8 mouse cellular contexts compared by ENCODE assay signal in genomic region chr9:63927340-63928049, GRCm38 (mm10).
DNase-seq lines count a peak whose midpoint lies in the region; ATAC-seq and TF ChIP-seq lines count a peak whose summit lies in the region.

No protein-coding gene starts in this region.

- 4% methylated on average over 34 of the region's 34 CpGs for WGBS in forebrain, embryonic 15.5 days
- WGBS in hindbrain, embryonic 10.5 days: 4% methylated on average over 34 of the region's 34 CpGs
- WGBS in limb, embryonic 13.5 days: 4% methylated on average over 32 of the region's 34 CpGs

- no peak overlapping the region for H3K27ac ChIP-seq in forebrain, embryonic 15.5 days (replicated peaks)
- H3K27ac ChIP-seq in hindbrain, embryonic 10.5 days: peak overlapping the region; percentile 84
- H3K27ac ChIP-seq in limb, embryonic 13.5 days: no peak overlapping the region; the same call in 1 of the 2 replicates

- no peaks in the 10 kb centered on the region for H3K9me3 ChIP-seq in forebrain, embryonic 15.5 days
- no peaks in the 10 kb centered on the region for H3K9me3 ChIP-seq in hindbrain, embryonic 10.5 days
- H3K9me3 ChIP-seq in limb, embryonic 13.5 days: no peaks in the 10 kb centered on the region

- peak overlapping the region; percentile 45 for H3K4me2 ChIP-seq in forebrain, embryonic 15.5 days (replicated peaks)
- H3K4me2 ChIP-seq in limb, embryonic 13.5 days (replicated peaks): peak overlapping the region; percentile 63
- H3K4me2 ChIP-seq in myocyte (ENCODE audit: low read depth): peak overlapping the region; percentile 91

- peaks cover 6% of the 10 kb centered on the region; the same call in 1 of the 2 replicates for H3K27me3 ChIP-seq in forebrain, embryonic 15.5 days
- peaks cover 41% of the 10 kb centered on the region for H3K27me3 ChIP-seq in hindbrain, embryonic 10.5 days (ENCODE audit: insufficient read depth, poor library complexity, severe bottlenecking)
- H3K27me3 ChIP-seq in limb, embryonic 13.5 days: peaks cover 15% of the 10 kb centered on the region; the same call in 1 of the 2 replicates
- no peaks in the 10 kb centered on the region for H3K27me3 ChIP-seq in myocyte (ENCODE audit: control insufficient read depth, insufficient read depth, insufficient read length)

- H3K4me1 ChIP-seq in forebrain, embryonic 15.5 days: peaks cover 14% of the 10 kb centered on the region
- peaks cover 34% of the 10 kb centered on the region for H3K4me1 ChIP-seq in hindbrain, embryonic 10.5 days (replicated peaks)
- peaks cover 35% of the 10 kb centered on the region for H3K4me1 ChIP-seq in limb, embryonic 13.5 days

- ATAC-seq in forebrain, embryonic 15.5 days (replicated peaks): no peak
- no peak for ATAC-seq in limb, embryonic 13.5 days (ENCODE audit: low FRiP score, low read depth)

- TF ChIP-seq POLR2A in myocyte (IDR thresholded peaks at IDR 0.05; ENCODE audit: insufficient read length, low read depth): peak; percentile 53

- H3K4me3 ChIP-seq in forebrain, embryonic 15.5 days: peak overlapping the region; percentile 19
- peak overlapping the region; percentile 53 for H3K4me3 ChIP-seq in hindbrain, embryonic 10.5 days
- peak overlapping the region; percentile 27 for H3K4me3 ChIP-seq in limb, embryonic 13.5 days
- H3K4me3 ChIP-seq in myocyte: peak overlapping the region; percentile 20

- no peaks in the 10 kb centered on the region for H3K36me3 ChIP-seq in forebrain, embryonic 15.5 days
- H3K36me3 ChIP-seq in hindbrain, embryonic 10.5 days: no peaks in the 10 kb centered on the region
- no peaks in the 10 kb centered on the region for H3K36me3 ChIP-seq in limb, embryonic 13.5 days
- no peaks in the 10 kb centered on the region for H3K36me3 ChIP-seq in myocyte (ENCODE audit: control insufficient read depth, insufficient read depth)

- DNase-seq in 3134 (ENCODE audit: extremely low read depth, insufficient read length, low spot score): peak; percentile 88
- peak; percentile 52 to 72 for DNase-seq in adrenal gland, postnatal 4 days (ENCODE audit: low spot score in 2 of 2)
- DNase-seq in hindbrain, embryonic 10.5 days (ENCODE audit: low spot score): peak; percentile 40
- DNase-seq in spleen, postnatal 36 days (ENCODE audit: low spot score in 2 of 2): no peak
- no peak for DNase-seq in right cerebral cortex, adult 18-20 months

- peak overlapping the region; percentile 37 for H3K9ac ChIP-seq in forebrain, embryonic 15.5 days (replicated peaks)
- peak overlapping the region; percentile 62 for H3K9ac ChIP-seq in limb, embryonic 13.5 days

- peak overlapping the region; percentile 4 for H3ac ChIP-seq in myocyte (ENCODE audit: control insufficient read depth, insufficient read length)

- no peaks in the 10 kb centered on the region for H3K79me2 ChIP-seq in myocyte (ENCODE audit: control insufficient read depth, insufficient read depth)

TF ChIP-seq in myocyte, 11 proteins besides CTCF, POLR2A, EP300 and RAD21:
- no peak for TF ChIP-seq MAX (IDR thresholded peaks at IDR 0.05; ENCODE audit: low read depth)
- TF ChIP-seq E2F4 (IDR thresholded peaks at IDR 0.05; ENCODE audit: insufficient read depth): no peak
- TF ChIP-seq CEBPB (IDR thresholded peaks at IDR 0.05; ENCODE audit: insufficient read depth, poor library complexity, severe bottlenecking): no peak
- no peak for TF ChIP-seq MYOD1 (IDR thresholded peaks at IDR 0.05; ENCODE audit: control insufficient read depth in 1 of 3, insufficient read length in 2 of 3, low read depth in 2 of 3)
- TF ChIP-seq POLR2AphosphoS2 (IDR thresholded peaks at IDR 0.05; ENCODE audit: insufficient read length, low read depth): no peak
- no peak for TF ChIP-seq TCF12 (IDR thresholded peaks at IDR 0.05; ENCODE audit: insufficient read depth, poor library complexity, severe bottlenecking)
- TF ChIP-seq SRF (IDR thresholded peaks at IDR 0.05; ENCODE audit: control insufficient read depth, insufficient read length, low read depth): no peak
- TF ChIP-seq MYOG (IDR thresholded peaks at IDR 0.05; ENCODE audit: control insufficient read depth in 1 of 3, insufficient read depth in 1 of 3, insufficient read length in 2 of 3, low read depth in 2 of 3): no peak
- TF ChIP-seq TCF3 (IDR thresholded peaks at IDR 0.05; ENCODE audit: insufficient read length, low read depth): no peak
- no peak for TF ChIP-seq REST (IDR thresholded peaks at IDR 0.05; ENCODE audit: insufficient read depth, insufficient read length)
- TF ChIP-seq USF1 (IDR thresholded peaks at IDR 0.05; ENCODE audit: low read depth): no peak

Comparison
In these comparisons a context has a peak if more than half of its experiments do, and no peak if none do; other contexts are left out.
1. DNase-seq: peak in 3134 (single experiment), adrenal gland, postnatal 4 days (2 of 2) and hindbrain, embryonic 10.5 days (single experiment); none in spleen, postnatal 36 days (0 of 2) and right cerebral cortex, adult 18-20 months (single experiment).
2. Peak in every context shown above with its lines, with median percentiles within 50 percentile points of each other: H3K4me2 ChIP-seq and H3K4me3 ChIP-seq.